Mouse (Mus musculus): ENCODE data around the gene Rimkla.

- TF ChIP-seq CTCF (conservative IDR thresholded peaks at IDR 0.05; ENCODE audit: insufficient read depth, insufficient read length, low read depth, low read length) (no peak), POLR2A (IDR thresholded peaks at IDR 0.05; ENCODE audit: low read depth, low read length) (no peak)
Observed at GRCm38 (mm10) chr4:119492933-119493327, 502 bp upstream of the Rimkla start.
